Mouse (Mus musculus): Measurements from ENCODE around the gene Thbs4.

GRCm38 (mm10) chr13:92703241-92704027, 91.2 kb downstream of the Thbs4 start:
- TF ChIP-seq POLR2A (IDR thresholded peaks at IDR 0.05; ENCODE audit: low read depth, low read length): no peak
- no peak for TF ChIP-seq CTCF (IDR thresholded peaks at IDR 0.05; ENCODE audit: extremely low read depth, insufficient read depth, insufficient read length, insufficient replicate concordance)
